Mouse (Mus musculus) retina, embryonic 14.5 days (tissue): ENCODE data around the gene Nfia.

Source experiments
- DNase-seq: peaks from one replicate; pipeline ENCODE4 v3.0.0-alpha.2; 2015; ENCODE audit warnings: low spot score

Nfia gene

GRCm38 (mm10) chr4:98104911-98105702 is 332.6 kb downstream of the Nfia start:
- no peak for DNase-seq

GRCm38 (mm10) chr4:98105971-98106370 is 333.4 kb downstream of the Nfia start:
- DNase-seq, result no peak

GRCm38 (mm10) chr4:98106445-98107092 is 334.0 kb downstream of the Nfia start:
- DNase-seq, result no peak

GRCm38 (mm10) chr4:98107093-98107453 is 334.5 kb downstream of the Nfia start:
- no peak for DNase-seq

GRCm38 (mm10) chr4:98107936-98108675 is 335.6 kb downstream of the Nfia start:
- no peak for DNase-seq

- peak; percentile 73 for DNase-seq
Measured at GRCm38 (mm10) chr4:98108676-98109016, 336.1 kb downstream of the Nfia start.

GRCm38 (mm10) chr4:98109064-98109463 is 336.5 kb downstream of the Nfia start:
- DNase-seq, result peak; percentile 70

GRCm38 (mm10) chr4:98109911-98110310 is 337.4 kb downstream of the Nfia start:
- DNase-seq, result no peak

GRCm38 (mm10) chr4:98113289-98114024 is 340.9 kb downstream of the Nfia start:
- DNase-seq, result no peak

- DNase-seq, result no peak
Measured at GRCm38 (mm10) chr4:98114966-98115365, 342.4 kb downstream of the Nfia start.

- DNase-seq, result no peak
Measured at GRCm38 (mm10) chr4:98115401-98115800, 342.9 kb downstream of the Nfia start.

- no peak for DNase-seq
Measured at GRCm38 (mm10) chr4:98116046-98116445, 343.5 kb downstream of the Nfia start.

- no peak for DNase-seq
Measured at GRCm38 (mm10) chr4:98118126-98118525, 345.6 kb downstream of the Nfia start.

- no peak for DNase-seq
Measured at GRCm38 (mm10) chr4:98118761-98119675, 346.5 kb downstream of the Nfia start.

- no peak for DNase-seq
Measured at GRCm38 (mm10) chr4:98119949-98120531, 347.5 kb downstream of the Nfia start.

- no peak for DNase-seq
Measured at GRCm38 (mm10) chr4:98120706-98121340, 348.3 kb downstream of the Nfia start.

GRCm38 (mm10) chr4:98126003-98126677 is 353.6 kb downstream of the Nfia start:
- DNase-seq, result no peak

- no peak for DNase-seq
Measured at GRCm38 (mm10) chr4:98130798-98131197, 358.3 kb downstream of the Nfia start.

- DNase-seq, result no peak
Measured at GRCm38 (mm10) chr4:98134027-98134426, 361.5 kb downstream of the Nfia start.

GRCm38 (mm10) chr4:98136072-98136471 is 363.5 kb downstream of the Nfia start:
- no peak for DNase-seq
